Mouse (Mus musculus) megakaryocyte, embryonic 14.5 days (primary cell): ENCODE results near the gene Retreg3.

Source experiments
- FLI1 ChIP-seq: IDR thresholded peaks from 2 replicates; pipeline ENCODE4 v1.6.1; 2012; ENCODE audit warnings: low read length, inconsistent platforms, mixed read lengths
- GATA1 ChIP-seq: IDR thresholded peaks from 3 replicates; pipeline ENCODE4 v1.6.1; 2012; ENCODE audit warnings: mixed read lengths, low read length, inconsistent platforms, borderline replicate concordance

- TF ChIP-seq GATA1 (no peak), FLI1 (no peak)
These were observed 31.4 kb upstream of the Retreg3 start for GRCm38 (mm10) chr11:101151063-101151462.
